Mouse (Mus musculus) heart, embryonic 15.5 days (tissue): ENCODE results near the gene Stn1. TPM values are rescaled to one million over a fixed set of nuclear protein-coding genes. Genes with fewer than 3 reads are reported as not detected.
A peak's percentile ranks its signal among the peaks of the same experiment; 100 is the strongest.
"Not testable (repeated sequence)": the region's sequence is repeated elsewhere in the genome, so short reads cannot be mapped to it uniquely, and the experiment has no call there.

Source experiments
- ATAC-seq: fragments of 200-750 bp; cut with Nextera tagmentation; replicated peaks from 2 replicates; pipeline ENCODE4 v1.8.0; 2017; ENCODE audit warnings: low read depth, moderate TSS enrichment; ENCODE audit not compliant: insufficient number of reproducible peaks, insufficient read depth, low FRiP score
- H3K27ac ChIP-seq: fragments of 300-500 bp; sonication (generic); 2 replicates; pipeline ENCODE4 v1.5.1; 2015; ENCODE audit warnings: mild to moderate bottlenecking, inconsistent platforms
- H3K27me3 ChIP-seq: fragments of 300-500 bp; sonication (generic); 2 replicates; pipeline ENCODE4 v1.6.1; 2015; ENCODE audit warnings: inconsistent platforms
- H3K36me3 ChIP-seq: fragments of 300-500 bp; sonication (generic); 2 replicates; pipeline ENCODE4 v1.6.1; 2015; ENCODE audit warnings: mild to moderate bottlenecking, inconsistent platforms
- H3K4me1 ChIP-seq: fragments of 300-500 bp; sonication (generic); replicated peaks from 2 replicates; pipeline ENCODE4 v1.6.1; 2015; ENCODE audit warnings: inconsistent platforms
- H3K4me2 ChIP-seq: fragments of 300-500 bp; sonication (generic); 2 replicates; pipeline ENCODE4 v1.6.1; 2015; ENCODE audit warnings: inconsistent platforms, mild to moderate bottlenecking, moderate library complexity
- H3K4me3 ChIP-seq: fragments of 300-500 bp; sonication (generic); 2 replicates; pipeline ENCODE4 v1.5.1; 2015; ENCODE audit warnings: mild to moderate bottlenecking, inconsistent platforms
- H3K9ac ChIP-seq: fragments of 300-500 bp; sonication (generic); 2 replicates; pipeline ENCODE4 v1.6.1; 2015; ENCODE audit warnings: mild to moderate bottlenecking, inconsistent platforms
- H3K9me3 ChIP-seq: fragments of 300-500 bp; sonication (generic); replicated peaks from 2 replicates; pipeline ENCODE4 v1.6.1; 2016; ENCODE audit warnings: inconsistent platforms
- WGBS: fragments of 180-500 bp; shearing (Covaris S2); methylation state at CpG from one replicate; pipeline ENCODE4 v1.1.7; 2015; ENCODE audit warnings: mixed read lengths; 5-methylcytosine and 5-hydroxymethylcytosine counted together
- polyA plus RNA-seq: library from polyadenylated mRNA; unstranded; fragments of >200 nt; fragmentation: Nextera tagmentation; extraction: Ambion mirVana; gene quantifications from 2 replicates; pipeline ENCODE4 v1.2.1, GENCODE M21; 2015

The Stn1 gene
- 29.0 and 36.1 TPM in 2 replicates for polyA plus RNA-seq

GRCm38 (mm10) chr19:47537300-47537792, at the start of gene Stn1:
TSS of gene Stn1 (minus strand) at chr19:47537507.
- Histone ChIP-seq H3K27ac (peak within 1 kb of the TSS; percentile 92), H3K4me3 (peak within 1 kb of the TSS; percentile 64), H3K36me3 (peaks cover 11% of the 10 kb centered on the region), H3K27me3 (no peaks in the 10 kb centered on the region), H3K9ac (peak within 1 kb of the TSS; percentile 76), H3K4me2 (peak within 1 kb of the TSS; percentile 82), H3K4me1 (peaks cover 39% of the 10 kb centered on the region), H3K9me3 (no peaks in the 10 kb centered on the region)
- peak; percentile 14; the same call in 1 of the 2 replicates for ATAC-seq
- 4% methylated on average over 10 of the region's 10 CpGs for WGBS

- H3K9me3 ChIP-seq = no peaks in the 10 kb centered on the region
- no peaks in the 10 kb centered on the region for H3K36me3 ChIP-seq
- no peak overlapping the region for H3K27ac ChIP-seq
- H3K4me1 ChIP-seq = peaks cover 29% of the 10 kb centered on the region
- WGBS = 93% methylated on average over 1 of the region's 1 CpGs
- H3K4me3 ChIP-seq = no peak overlapping the region
- no peak overlapping the region for H3K4me2 ChIP-seq
- no peak for ATAC-seq
- no peak overlapping the region for H3K9ac ChIP-seq
- no peaks in the 10 kb centered on the region for H3K27me3 ChIP-seq
Measured at GRCm38 (mm10) chr19:47587009-47587408, 49.7 kb upstream of the Stn1 start.

- Histone ChIP-seq H3K4me3 (no peak overlapping the region), H3K4me1 (peaks cover 37% of the 10 kb centered on the region), H3K4me2 (no peak overlapping the region), H3K9me3 (no peaks in the 10 kb centered on the region), H3K27ac (0 out of 2 replicates have a peak overlapping the region, but pooled peaks have one; percentile 7), H3K9ac (0 out of 2 replicates have a peak overlapping the region, but pooled peaks have one; percentile 2), H3K27me3 (no peaks in the 10 kb centered on the region), H3K36me3 (no peaks in the 10 kb centered on the region)
- WGBS = 94% methylated on average over 1 of the region's 1 CpGs
- no peak for ATAC-seq
Measured at GRCm38 (mm10) chr19:47585772-47586171, 48.5 kb upstream of the Stn1 start.

GRCm38 (mm10) chr19:47579788-47580631, 42.7 kb upstream of the Stn1 start:
- no peaks in the 10 kb centered on the region for H3K9me3 ChIP-seq
- H3K27ac ChIP-seq = peak overlapping the region; percentile 95

GRCm38 (mm10) chr19:47579225-47579787, 42.0 kb upstream of the Stn1 start, which contains the start of gene Slk:
TSS of gene Slk (plus strand) at chr19:47579678.
- peaks cover 24% of the 10 kb centered on the region for H3K4me1 ChIP-seq
- peak within 1 kb of the TSS; percentile 87 for H3K4me3 ChIP-seq
- H3K27ac ChIP-seq = peak within 1 kb of the TSS; percentile 95
- no peaks in the 10 kb centered on the region for H3K36me3 ChIP-seq
- H3K27me3 ChIP-seq = no peaks in the 10 kb centered on the region
- no peaks in the 10 kb centered on the region for H3K9me3 ChIP-seq
- peak within 1 kb of the TSS; percentile 64 for H3K4me2 ChIP-seq
- H3K9ac ChIP-seq = peak within 1 kb of the TSS; percentile 99
- WGBS = under 1% methylated on average over 83 of the region's 83 CpGs
- ATAC-seq = peak; percentile 88

More at GRCm38 (mm10) chr19:47579788-47580631, 42.7 kb upstream of the Stn1 start:
- no peaks in the 10 kb centered on the region for H3K36me3 ChIP-seq
- peak; percentile 59 for ATAC-seq
- peak overlapping the region; percentile 99 for H3K9ac ChIP-seq
- under 1% methylated on average over 95 of the region's 96 CpGs for WGBS
- H3K4me3 ChIP-seq = peak overlapping the region; percentile 87
- no peaks in the 10 kb centered on the region for H3K27me3 ChIP-seq
- H3K4me1 ChIP-seq = peaks cover 29% of the 10 kb centered on the region
- peak overlapping the region; percentile 64 for H3K4me2 ChIP-seq

GRCm38 (mm10) chr19:47578581-47579224, 41.4 kb upstream of the Stn1 start:
- peak overlapping the region; percentile 95 for H3K27ac ChIP-seq
- H3K4me1 ChIP-seq = peaks cover 26% of the 10 kb centered on the region
- H3K27me3 ChIP-seq = no peaks in the 10 kb centered on the region
- peak overlapping the region; percentile 99 for H3K9ac ChIP-seq
- no peaks in the 10 kb centered on the region for H3K36me3 ChIP-seq
- no peak for ATAC-seq
- H3K4me2 ChIP-seq = peak overlapping the region; percentile 64
- peak overlapping the region; percentile 87 for H3K4me3 ChIP-seq
- H3K9me3 ChIP-seq = no peaks in the 10 kb centered on the region
- WGBS = 15% methylated on average over 13 of the region's 13 CpGs

- H3K4me2 ChIP-seq = 0 out of 2 replicates have a peak overlapping the region, but pooled peaks have one; percentile 17
- no peaks in the 10 kb centered on the region for H3K9me3 ChIP-seq
- 39% methylated on average over 3 of the region's 3 CpGs for WGBS
- no peaks in the 10 kb centered on the region for H3K27me3 ChIP-seq
- no peak overlapping the region for H3K9ac ChIP-seq
- no peak overlapping the region for H3K4me3 ChIP-seq
- no peak for ATAC-seq
- no peaks in the 10 kb centered on the region for H3K36me3 ChIP-seq
- H3K27ac ChIP-seq = peak overlapping the region; percentile 74
- peaks cover 12% of the 10 kb centered on the region for H3K4me1 ChIP-seq
Measured at GRCm38 (mm10) chr19:47573718-47574117, 36.4 kb upstream of the Stn1 start.

- not testable (repeated sequence) for H3K4me2 ChIP-seq, ATAC-seq, H3K36me3 ChIP-seq, H3K27ac ChIP-seq, H3K9me3 ChIP-seq, H3K27me3 ChIP-seq, H3K4me3 ChIP-seq, H3K4me1 ChIP-seq, H3K9ac ChIP-seq
- WGBS = 67% methylated on average over 4 of the region's 4 CpGs
Measured at GRCm38 (mm10) chr19:47571981-47572380, 34.7 kb upstream of the Stn1 start.

GRCm38 (mm10) chr19:47570042-47570441, 32.7 kb upstream of the Stn1 start:
- WGBS = 89% methylated on average over 5 of the region's 5 CpGs
- Histone ChIP-seq H3K9me3 (no peaks in the 10 kb centered on the region), H3K27me3 (no peaks in the 10 kb centered on the region), H3K4me3 (no peak overlapping the region), H3K9ac (no peak overlapping the region), H3K27ac (no peak overlapping the region), H3K36me3 (no peaks in the 10 kb centered on the region), H3K4me1 (peaks cover 7% of the 10 kb centered on the region), H3K4me2 (no peak overlapping the region)
- no peak for ATAC-seq

GRCm38 (mm10) chr19:47565994-47566393, 28.7 kb upstream of the Stn1 start:
- 75% methylated on average over 8 of the region's 8 CpGs for WGBS

More at GRCm38 (mm10) chr19:47565994-47566393, 28.7 kb upstream of the Stn1 start:
- H3K27me3 ChIP-seq = no peaks in the 10 kb centered on the region
- no peaks in the 10 kb centered on the region for H3K9me3 ChIP-seq
- H3K4me3 ChIP-seq = no peak overlapping the region
- H3K36me3 ChIP-seq = no peaks in the 10 kb centered on the region
- no peak overlapping the region for H3K27ac ChIP-seq
- no peak overlapping the region for H3K9ac ChIP-seq
- no peak overlapping the region for H3K4me2 ChIP-seq
- peaks cover 17% of the 10 kb centered on the region for H3K4me1 ChIP-seq
- ATAC-seq = no peak
